9 mouse cellular contexts compared by ENCODE assay signal in genomic region chr14:77156911-77157504, GRCm38 (mm10). TPM values are rescaled to one million over a fixed set of nuclear protein-coding genes. Genes with fewer than 3 reads are reported as not detected.
DNase-seq lines count a peak whose midpoint lies in the region; ATAC-seq and TF ChIP-seq lines count a peak whose summit lies in the region.
"Had no signal": no experiment of that assay in that cellular context is flagged by ENCODE, and none has a peak within 500 bp of the region (broad histone marks: within the 10 kb centered on the region; RNA-seq: fewer than 3 reads in every experiment).

No protein-coding gene starts in this region.

- H3K4me1 ChIP-seq in lung, embryonic 15.5 days, result peaks cover 16% of the 10 kb centered on the region
- H3K4me1 ChIP-seq in forebrain, embryonic 10.5 days, result peaks cover 25% of the 10 kb centered on the region
- H3K4me1 ChIP-seq in kidney, postnatal 0 days (replicated peaks; ENCODE audit: insufficient read depth, low read length), result no peaks in the 10 kb centered on the region; the same call in 1 of the 2 replicates
- peaks cover 34% of the 10 kb centered on the region for H3K4me1 ChIP-seq in midbrain, embryonic 14.5 days (ENCODE audit: control insufficient read depth, insufficient read depth, low read length)

- no peaks in the 10 kb centered on the region for H3K9me3 ChIP-seq in lung, embryonic 15.5 days
- no peaks in the 10 kb centered on the region for H3K9me3 ChIP-seq in forebrain, embryonic 10.5 days
- H3K9me3 ChIP-seq in kidney, postnatal 0 days (replicated peaks; ENCODE audit: low read length), result no peaks in the 10 kb centered on the region
- no peaks in the 10 kb centered on the region for H3K9me3 ChIP-seq in midbrain, embryonic 14.5 days (ENCODE audit: control insufficient read depth, low read length)

- H3K36me3 ChIP-seq in lung, embryonic 15.5 days, result no peaks in the 10 kb centered on the region
- H3K36me3 ChIP-seq in forebrain, embryonic 10.5 days (replicated peaks), result no peaks in the 10 kb centered on the region
- no peaks in the 10 kb centered on the region for H3K36me3 ChIP-seq in kidney, postnatal 0 days (ENCODE audit: insufficient read depth, low read length)
- no peaks in the 10 kb centered on the region for H3K36me3 ChIP-seq in midbrain, embryonic 14.5 days (ENCODE audit: control insufficient read depth, insufficient read depth, low read length)

- peak overlapping the region; percentile 65 for H3K4me3 ChIP-seq in lung, embryonic 15.5 days
- peak overlapping the region; percentile 90 for H3K4me3 ChIP-seq in forebrain, embryonic 10.5 days
- peak overlapping the region; percentile 68 for H3K4me3 ChIP-seq in kidney, postnatal 0 days (replicated peaks; ENCODE audit: low read depth, low read length)
- peak overlapping the region; percentile 93 for H3K4me3 ChIP-seq in midbrain, embryonic 14.5 days (replicated peaks; ENCODE audit: low read depth, low read length)

- no peak for TF ChIP-seq CTCF in kidney, postnatal 0 days (IDR thresholded peaks at IDR 0.05; ENCODE audit: low read depth)

- H3K4me2 ChIP-seq in lung, embryonic 15.5 days, result peak overlapping the region; percentile 100
- H3K4me2 ChIP-seq in kidney, postnatal 0 days (ENCODE audit: low read length), result peak overlapping the region; percentile 100
- peak overlapping the region; percentile 85 for H3K4me2 ChIP-seq in midbrain, embryonic 14.5 days (ENCODE audit: low read length)

- peaks cover 63% of the 10 kb centered on the region for H3K27me3 ChIP-seq in lung, embryonic 15.5 days
- peaks cover 47% of the 10 kb centered on the region for H3K27me3 ChIP-seq in forebrain, embryonic 10.5 days (ENCODE audit: poor library complexity, severe bottlenecking)
- H3K27me3 ChIP-seq in kidney, postnatal 0 days (ENCODE audit: insufficient read depth, low read length), result 0 out of 2 replicates have a peak, but pooled peaks cover 7% of the 10 kb centered on the region
- no peaks in the 10 kb centered on the region for H3K27me3 ChIP-seq in midbrain, embryonic 14.5 days (ENCODE audit: control insufficient read depth, insufficient read depth, low read length)

- H3K9ac ChIP-seq in lung, embryonic 15.5 days, result peak overlapping the region; percentile 39
- peak overlapping the region; percentile 52 for H3K9ac ChIP-seq in kidney, postnatal 0 days (ENCODE audit: low read depth, low read length)
- H3K9ac ChIP-seq in midbrain, embryonic 14.5 days (replicated peaks; ENCODE audit: low read length), result peak overlapping the region; percentile 90

- under 1% methylated on average over 32 of the region's 64 CpGs for WGBS in lung, embryonic 15.5 days
- WGBS in forebrain, embryonic 10.5 days, result under 1% methylated on average over 62 of the region's 64 CpGs
- WGBS in kidney, postnatal 0 days, result under 1% methylated on average over 62 of the region's 64 CpGs
- under 1% methylated on average over 57 of the region's 64 CpGs for WGBS in midbrain, embryonic 14.5 days

- H3K27ac ChIP-seq in lung, embryonic 15.5 days, result no peak overlapping the region
- peak overlapping the region; percentile 90 for H3K27ac ChIP-seq in forebrain, embryonic 10.5 days
- H3K27ac ChIP-seq in kidney, postnatal 0 days, result no peak overlapping the region
- peak overlapping the region; percentile 96 for H3K27ac ChIP-seq in midbrain, embryonic 14.5 days (replicated peaks; ENCODE audit: low read depth, low read length)

- DNase-seq in lung, postnatal 25 days (ENCODE audit: low spot score), result no peak
- DNase-seq in adrenal gland, postnatal 10 days, result peak; percentile 61
- no peak for DNase-seq in forebrain, embryonic 10.5 days (ENCODE audit: extremely low spot score, low spot score)
- no peak for DNase-seq in kidney, postnatal 0 days (ENCODE audit: low spot score)
- no peak for DNase-seq in midbrain, embryonic 14.5 days
- DNase-seq in c-Kit-positive CD71-positive TER-119-positive erythroid progenitor cells, embryonic 14.5 days (ENCODE audit: low spot score), result no peak

- peak; percentile 72 for ATAC-seq in lung, embryonic 15.5 days (ENCODE audit: borderline replicate concordance, extremely low read depth, low FRiP score, low TSS enrichment)
- peak; percentile 41; the same call in 1 of the 2 replicates for ATAC-seq in kidney, postnatal 0 days (replicated peaks; ENCODE audit: low FRiP score, low read depth)
- peak; percentile 39 for ATAC-seq in midbrain, embryonic 14.5 days (ENCODE audit: low FRiP score, low TSS enrichment)

RNA-seq across cellular contexts. Expression of gene Enox1, which starts 0.4 kb away (rescaled TPM):
- 2.4 and 3.3 TPM in 2 replicates for polyA plus RNA-seq in lung, embryonic 15.5 days (2015; fragmentation: Nextera tagmentation; extraction: Ambion mirVana)
- 1 to 10 TPM; 4.9 to 9.4 TPM for total RNA-seq in adrenal gland, postnatal 10 days (2021)
- 11.8 and 11.9 TPM in 2 replicates for polyA plus RNA-seq in forebrain, embryonic 10.5 days (2016; fragmentation: Nextera tagmentation; extraction: Ambion mirVana)
- 6.6 and 6.8 TPM in 2 replicates for polyA plus RNA-seq in kidney, postnatal 0 days (2015; fragmentation: Nextera tagmentation; extraction: Ambion mirVana)
- polyA plus RNA-seq in midbrain, embryonic 14.5 days (2014; fragmentation: Nextera tagmentation; extraction: Ambion mirVana), result 25.0 and 39.5 TPM in 2 replicates
- total RNA-seq: common myeloid progenitor, adult 5-6 weeks; neutrophil, adult 5-6 weeks had no signal

Comparison
In these comparisons a context has a peak if more than half of its experiments do, and no peak if none do; other contexts are left out.
1. H3K27ac ChIP-seq: peak in forebrain, embryonic 10.5 days (single experiment) and midbrain, embryonic 14.5 days (single experiment); none in lung, embryonic 15.5 days (single experiment) and kidney, postnatal 0 days (single experiment).
2. H3K9ac ChIP-seq: peak in every context shown above with its lines; median percentile 90 in midbrain, embryonic 14.5 days; 52 in kidney, postnatal 0 days; 39 in lung, embryonic 15.5 days.
3. Peak in every context shown above with its lines, with median percentiles within 50 percentile points of each other: ATAC-seq, H3K4me2 ChIP-seq and H3K4me3 ChIP-seq.